Mouse (Mus musculus): ENCODE measurements around the gene Efcab6. TPM values are rescaled to one million over a fixed set of nuclear protein-coding genes. Genes with fewer than 3 reads are reported as not detected.
"Not testable (repeated sequence)": the region's sequence is repeated elsewhere in the genome, so short reads cannot be mapped to it uniquely, and the experiment has no call there.

The Efcab6 gene
- polyA plus RNA-seq (2014; fragmentation: Nextera tagmentation; extraction: Ambion mirVana) = 0.11 and 0.54 TPM in 2 replicates

DNA sequence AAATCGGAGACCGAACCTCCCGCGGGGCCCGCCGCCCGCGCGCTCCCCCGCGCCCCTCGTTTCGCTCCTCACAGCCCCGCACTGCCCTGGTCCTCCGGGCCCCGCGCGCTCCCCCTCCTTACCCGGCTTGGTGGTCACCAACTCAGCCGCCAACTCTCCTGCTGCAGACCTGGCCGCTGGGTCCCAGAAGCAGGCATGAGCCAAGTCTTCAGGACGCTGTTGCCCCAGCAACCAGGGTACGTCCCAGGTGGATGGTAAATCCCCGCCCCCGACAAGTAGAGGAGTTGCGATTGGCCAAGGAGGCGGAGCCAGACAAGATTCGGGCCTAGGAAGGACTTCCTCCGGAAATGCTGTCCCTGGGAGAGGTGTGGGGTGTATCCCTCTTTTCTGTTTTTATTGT is at the start of gene Efcab6:
Efcab6 (minus strand) TSS at position 240 of the 400 bp plus-strand sequence.
- 0 out of 2 replicates have a peak, but pooled peaks cover 4% of the 10 kb centered on the region for H3K4me1 ChIP-seq (ENCODE audit: control insufficient read depth, insufficient read depth, low read length)
- no peak within 1 kb of the TSS for H3K9ac ChIP-seq (replicated peaks; ENCODE audit: low read depth, low read length)
- H3K4me2 ChIP-seq (replicated peaks; ENCODE audit: low read depth, low read length) = peak within 1 kb of the TSS; percentile 35
- no peaks in the 10 kb centered on the region for H3K36me3 ChIP-seq (ENCODE audit: control insufficient read depth, insufficient read depth, low read length)
- no peak for ATAC-seq (ENCODE audit: insufficient number of reproducible peaks, insufficient read depth, low FRiP score, low read depth)
- peak within 1 kb of the TSS; percentile 22 for H3K4me3 ChIP-seq (ENCODE audit: low read depth, low read length)
- 0 out of 2 replicates have a peak, but pooled peaks cover 3% of the 10 kb centered on the region for H3K27me3 ChIP-seq (ENCODE audit: control insufficient read depth, insufficient read depth, low read length)
- 2% methylated on average over 29 of the region's 29 CpGs for WGBS
- H3K9me3 ChIP-seq (ENCODE audit: control insufficient read depth, low read depth, low read length) = peaks cover 3% of the 10 kb centered on the region; the same call in 1 of the 2 replicates
- H3K27ac ChIP-seq (ENCODE audit: low read length) = no peak within 1 kb of the TSS

DNA sequence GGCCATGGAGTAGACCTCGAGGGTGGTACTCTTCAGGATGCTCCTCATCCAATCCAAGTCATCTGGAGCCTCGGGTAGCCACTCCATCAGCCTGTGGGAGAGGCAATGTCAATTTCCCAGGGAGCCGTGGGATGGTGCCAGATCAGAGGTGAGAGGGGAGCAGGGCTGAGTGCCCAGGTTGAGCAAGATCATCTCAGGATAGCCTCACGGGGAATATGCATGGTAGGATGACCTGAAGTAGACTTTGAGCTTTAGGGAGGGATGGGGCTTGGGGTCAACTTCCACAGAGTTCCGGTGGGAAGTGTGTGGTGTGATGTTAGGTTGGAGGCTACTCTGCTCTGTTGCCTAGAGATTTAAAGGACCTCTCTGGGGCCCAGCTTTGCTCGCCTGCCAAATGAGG is 48.7 kb upstream of the Efcab6 start:
- H3K9me3 ChIP-seq (ENCODE audit: control insufficient read depth, low read depth, low read length) = no peaks in the 10 kb centered on the region
- no peak for ATAC-seq (ENCODE audit: insufficient number of reproducible peaks, insufficient read depth, low FRiP score, low read depth)
- 61% methylated on average over 6 of the region's 6 CpGs for WGBS
- H3K4me1 ChIP-seq (ENCODE audit: control insufficient read depth, insufficient read depth, low read length) = no peaks in the 10 kb centered on the region
- H3K27ac ChIP-seq (ENCODE audit: low read length) = no peak overlapping the region
- no peak overlapping the region for H3K4me3 ChIP-seq (ENCODE audit: low read depth, low read length)
- no peaks in the 10 kb centered on the region for H3K36me3 ChIP-seq (ENCODE audit: control insufficient read depth, insufficient read depth, low read length)
- H3K4me2 ChIP-seq (replicated peaks; ENCODE audit: low read depth, low read length) = no peak overlapping the region
- no peaks in the 10 kb centered on the region for H3K27me3 ChIP-seq (ENCODE audit: control insufficient read depth, insufficient read depth, low read length)
- H3K9ac ChIP-seq (replicated peaks; ENCODE audit: low read depth, low read length) = no peak overlapping the region

DNA sequence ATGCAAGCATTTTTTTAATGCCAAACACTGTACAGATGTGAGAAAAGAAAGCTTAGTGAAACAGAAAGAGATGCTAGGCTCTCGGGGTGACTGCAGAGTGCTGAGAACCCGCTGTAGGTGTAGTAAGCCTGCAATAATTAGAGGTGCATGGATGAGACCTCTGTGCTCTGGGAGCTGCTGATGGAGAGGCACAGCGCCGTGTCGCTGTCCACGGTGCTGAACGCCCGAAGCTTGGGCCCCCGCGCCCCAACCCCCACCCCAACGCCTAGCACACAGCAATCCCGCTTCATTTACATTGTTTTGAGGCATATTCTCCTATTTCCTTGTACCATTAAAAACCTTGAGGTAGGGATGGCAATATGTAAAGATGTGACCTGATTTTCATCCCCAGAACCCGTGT is 43.7 kb upstream of the Efcab6 start:
- Histone ChIP-seq H3K4me3 (ENCODE audit: low read depth, low read length) (no peak overlapping the region), H3K36me3 (ENCODE audit: control insufficient read depth, insufficient read depth, low read length) (no peaks in the 10 kb centered on the region), H3K27ac (ENCODE audit: low read length) (no peak overlapping the region), H3K4me2 (replicated peaks; ENCODE audit: low read depth, low read length) (no peak overlapping the region), H3K27me3 (ENCODE audit: control insufficient read depth, insufficient read depth, low read length) (peaks cover 22% of the 10 kb centered on the region), H3K9ac (replicated peaks; ENCODE audit: low read depth, low read length) (no peak overlapping the region), H3K4me1 (ENCODE audit: control insufficient read depth, insufficient read depth, low read length) (0 out of 2 replicates have a peak, but pooled peaks cover 4% of the 10 kb centered on the region), H3K9me3 (ENCODE audit: control insufficient read depth, low read depth, low read length) (no peaks in the 10 kb centered on the region)
- WGBS = 4% methylated on average over 13 of the region's 13 CpGs
- ATAC-seq (ENCODE audit: insufficient number of reproducible peaks, insufficient read depth, low FRiP score, low read depth) = no peak

DNA sequence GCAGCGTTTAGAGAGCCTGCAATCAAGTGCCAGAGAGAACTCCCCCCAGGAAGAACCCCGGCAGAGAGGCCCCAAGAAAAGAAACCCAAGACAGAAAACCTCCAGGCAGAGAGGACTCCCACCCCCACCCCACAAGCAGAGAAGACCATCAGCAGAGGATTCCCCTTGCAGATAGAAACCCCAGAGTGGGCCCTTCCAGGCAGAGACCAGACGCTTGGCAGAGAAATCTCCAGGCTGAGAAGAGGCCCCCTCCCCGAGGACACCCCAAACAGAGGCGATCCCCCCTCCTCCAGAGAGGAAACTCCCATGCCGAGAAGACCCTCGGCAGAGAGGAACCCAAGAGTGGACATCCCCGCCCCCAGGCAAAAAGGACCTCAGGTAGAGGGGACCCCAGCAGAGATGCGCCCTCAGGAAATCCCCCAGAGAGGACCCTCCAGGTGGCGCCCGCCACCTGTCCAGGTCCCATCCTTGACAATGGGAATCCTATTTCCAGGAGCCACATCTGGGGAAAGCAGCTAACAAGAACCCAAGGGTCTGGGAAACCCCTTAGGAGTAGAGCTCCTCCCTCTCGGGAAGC is 40.8 kb upstream of the Efcab6 start:
- Histone ChIP-seq H3K36me3 (ENCODE audit: control insufficient read depth, insufficient read depth, low read length) (no peaks in the 10 kb centered on the region), H3K9me3 (ENCODE audit: control insufficient read depth, low read depth, low read length) (no peaks in the 10 kb centered on the region), H3K27me3 (ENCODE audit: control insufficient read depth, insufficient read depth, low read length) (peaks cover 22% of the 10 kb centered on the region), H3K9ac (replicated peaks; ENCODE audit: low read depth, low read length) (no peak overlapping the region), H3K4me3 (ENCODE audit: low read depth, low read length) (peak overlapping the region; percentile 50; the same call in 1 of the 2 replicates), H3K4me1 (ENCODE audit: control insufficient read depth, insufficient read depth, low read length) (0 out of 2 replicates have a peak, but pooled peaks cover 4% of the 10 kb centered on the region), H3K27ac (ENCODE audit: low read length) (no peak overlapping the region), H3K4me2 (replicated peaks; ENCODE audit: low read depth, low read length) (peak overlapping the region; percentile 96)
- ATAC-seq (ENCODE audit: insufficient number of reproducible peaks, insufficient read depth, low FRiP score, low read depth) = no peak
- WGBS = 13% methylated on average over 12 of the region's 12 CpGs

DNA sequence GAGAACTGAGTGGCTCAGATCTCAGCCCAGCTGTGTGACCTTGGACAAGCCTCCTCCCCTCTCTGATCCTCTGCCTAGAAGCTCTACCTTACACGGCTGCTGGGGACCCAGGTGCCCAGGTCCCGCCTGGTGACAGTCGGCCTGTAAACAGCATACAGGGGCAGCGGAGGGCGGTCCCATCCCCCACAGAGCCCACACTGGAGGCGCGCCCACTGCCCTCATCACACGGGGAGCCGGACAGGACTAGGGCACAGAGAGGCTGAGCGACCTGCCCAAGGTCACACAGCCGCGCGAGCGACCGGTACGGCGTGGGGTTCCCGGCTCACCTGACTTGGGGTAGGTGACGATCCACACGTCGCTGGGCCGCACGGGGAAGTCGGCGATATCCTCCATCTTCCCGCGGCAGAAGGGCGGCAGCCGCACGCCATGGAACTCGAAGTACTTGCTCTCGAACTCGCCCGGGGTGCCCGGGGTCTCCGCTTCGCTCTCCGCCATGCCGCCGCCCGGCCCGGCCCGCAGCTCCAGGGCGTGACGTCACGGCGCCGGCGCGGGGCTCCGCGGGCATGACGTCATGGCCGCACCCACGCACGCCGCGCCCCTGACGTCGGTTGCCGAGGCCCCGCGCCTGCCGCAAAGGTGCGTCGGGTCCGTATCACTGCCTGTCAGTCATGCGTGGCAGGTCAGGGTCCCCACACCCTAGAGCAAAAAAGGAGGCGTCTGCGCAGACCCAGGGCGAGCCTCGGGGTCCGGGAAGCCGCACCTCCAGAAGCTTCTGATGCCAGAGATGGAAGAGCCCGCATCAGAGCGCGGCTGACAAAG is 40.1 kb upstream of the Efcab6 start, which contains the start of gene Sult4a1:
Sult4a1 (minus strand) TSS at position 650 of the 819 bp plus-strand sequence.
- H3K4me2 ChIP-seq (replicated peaks; ENCODE audit: low read depth, low read length) = peak within 1 kb of the TSS; percentile 96
- peaks cover 22% of the 10 kb centered on the region for H3K27me3 ChIP-seq (ENCODE audit: control insufficient read depth, insufficient read depth, low read length)
- peak within 1 kb of the TSS; percentile 50 for H3K4me3 ChIP-seq (ENCODE audit: low read depth, low read length)
- WGBS = 2% methylated on average over 77 of the region's 77 CpGs
- H3K9me3 ChIP-seq (ENCODE audit: control insufficient read depth, low read depth, low read length) = no peaks in the 10 kb centered on the region
- H3K4me1 ChIP-seq (ENCODE audit: control insufficient read depth, insufficient read depth, low read length) = 0 out of 2 replicates have a peak, but pooled peaks cover 4% of the 10 kb centered on the region
- H3K27ac ChIP-seq (ENCODE audit: low read length) = no peak within 1 kb of the TSS
- ATAC-seq (ENCODE audit: insufficient number of reproducible peaks, insufficient read depth, low FRiP score, low read depth) = 0 out of 2 replicates have a peak, but pooled peaks have one; percentile 12
- H3K9ac ChIP-seq (replicated peaks; ENCODE audit: low read depth, low read length) = no peak within 1 kb of the TSS
- no peaks in the 10 kb centered on the region for H3K36me3 ChIP-seq (ENCODE audit: control insufficient read depth, insufficient read depth, low read length)

DNA sequence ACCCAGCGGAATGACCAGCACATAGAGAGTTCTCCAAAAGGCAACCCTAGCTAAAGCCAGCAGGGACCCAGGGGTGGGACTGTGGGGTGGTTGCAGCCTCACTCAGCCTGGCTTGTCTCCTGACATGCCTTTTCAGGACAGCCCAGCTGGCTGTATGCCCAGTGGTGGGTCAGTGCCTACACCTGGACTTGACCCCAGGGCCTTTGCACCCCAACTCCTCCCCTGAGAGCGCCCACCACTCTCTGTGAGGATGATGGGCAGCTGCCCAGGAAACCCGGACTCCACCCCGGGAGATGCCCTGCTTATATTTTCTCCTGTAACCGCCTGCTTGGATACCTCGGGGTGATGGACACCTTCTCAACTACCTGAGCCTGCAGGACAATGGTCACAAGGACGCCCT is 39.4 kb upstream of the Efcab6 start:
- no peak overlapping the region for H3K4me3 ChIP-seq (ENCODE audit: low read depth, low read length)
- no peak for ATAC-seq (ENCODE audit: insufficient number of reproducible peaks, insufficient read depth, low FRiP score, low read depth)
- no peak overlapping the region for H3K27ac ChIP-seq (ENCODE audit: low read length)
- 0 out of 2 replicates have a peak, but pooled peaks cover 4% of the 10 kb centered on the region for H3K4me1 ChIP-seq (ENCODE audit: control insufficient read depth, insufficient read depth, low read length)
- peaks cover 22% of the 10 kb centered on the region for H3K27me3 ChIP-seq (ENCODE audit: control insufficient read depth, insufficient read depth, low read length)
- H3K36me3 ChIP-seq (ENCODE audit: control insufficient read depth, insufficient read depth, low read length) = no peaks in the 10 kb centered on the region
- H3K4me2 ChIP-seq (replicated peaks; ENCODE audit: low read depth, low read length) = no peak overlapping the region
- WGBS = 70% methylated on average over 7 of the region's 7 CpGs
- H3K9ac ChIP-seq (replicated peaks; ENCODE audit: low read depth, low read length) = no peak overlapping the region
- H3K9me3 ChIP-seq (ENCODE audit: control insufficient read depth, low read depth, low read length) = no peaks in the 10 kb centered on the region

DNA sequence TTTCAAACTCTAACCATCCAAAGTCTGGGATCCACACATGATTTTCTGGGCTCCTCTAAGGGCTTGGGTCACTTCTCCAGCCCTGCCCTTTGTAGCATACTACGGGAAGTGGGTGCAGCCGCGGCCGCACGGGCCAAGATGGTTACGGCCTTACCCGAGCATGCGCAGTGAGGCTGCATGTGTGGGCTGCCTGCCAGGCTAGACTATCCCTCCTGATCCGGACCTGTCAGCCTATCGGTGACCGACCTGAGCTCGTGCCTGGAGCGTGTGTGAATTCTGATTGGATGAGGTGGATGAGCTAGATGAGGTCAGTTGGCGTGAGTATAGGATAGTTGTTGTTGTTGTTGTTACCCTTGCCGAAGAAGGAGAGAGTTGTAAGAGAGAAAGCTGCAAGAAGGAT is 32.4 kb upstream of the Efcab6 start:
- H3K9ac ChIP-seq (replicated peaks; ENCODE audit: low read depth, low read length) = not testable (repeated sequence)

DNA sequence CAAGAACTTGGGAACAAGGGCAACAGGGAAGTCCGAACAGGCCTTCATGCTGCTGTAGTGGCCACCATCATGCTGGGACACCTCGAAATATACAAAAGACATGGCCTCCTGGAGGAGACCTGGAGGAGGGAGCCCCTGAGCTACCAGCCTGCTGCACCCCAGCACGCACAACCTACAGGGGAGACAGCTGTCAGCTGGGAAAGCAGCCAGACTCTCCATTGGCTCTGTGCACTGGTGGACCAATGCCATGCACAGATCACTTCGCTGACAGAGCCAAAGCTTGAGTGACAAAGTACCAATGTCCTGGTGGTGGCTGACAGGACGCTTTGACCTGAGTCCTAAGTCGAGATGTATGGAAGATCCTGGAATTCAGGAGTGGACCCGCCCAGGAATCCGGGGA is 30.9 kb upstream of the Efcab6 start:
- Histone ChIP-seq H3K36me3 (ENCODE audit: control insufficient read depth, insufficient read depth, low read length) (no peaks in the 10 kb centered on the region), H3K9me3 (ENCODE audit: control insufficient read depth, low read depth, low read length) (no peaks in the 10 kb centered on the region), H3K4me2 (replicated peaks; ENCODE audit: low read depth, low read length) (no peak overlapping the region), H3K4me1 (ENCODE audit: control insufficient read depth, insufficient read depth, low read length) (no peaks in the 10 kb centered on the region), H3K9ac (replicated peaks; ENCODE audit: low read depth, low read length) (no peak overlapping the region), H3K27ac (ENCODE audit: low read length) (no peak overlapping the region), H3K4me3 (ENCODE audit: low read depth, low read length) (no peak overlapping the region), H3K27me3 (ENCODE audit: control insufficient read depth, insufficient read depth, low read length) (no peaks in the 10 kb centered on the region)
- 84% methylated on average over 8 of the region's 8 CpGs for WGBS
- ATAC-seq (ENCODE audit: insufficient number of reproducible peaks, insufficient read depth, low FRiP score, low read depth) = no peak

More for the DNA sequence above, 32.4 kb upstream of the Efcab6 start:
- not testable (repeated sequence) for H3K27me3 ChIP-seq (ENCODE audit: control insufficient read depth, insufficient read depth, low read length); H3K27ac ChIP-seq (ENCODE audit: low read length); H3K4me1 ChIP-seq (ENCODE audit: control insufficient read depth, insufficient read depth, low read length); ATAC-seq (ENCODE audit: insufficient number of reproducible peaks, insufficient read depth, low FRiP score, low read depth); H3K36me3 ChIP-seq (ENCODE audit: control insufficient read depth, insufficient read depth, low read length); H3K9me3 ChIP-seq (ENCODE audit: control insufficient read depth, low read depth, low read length); H3K4me3 ChIP-seq (ENCODE audit: low read depth, low read length); H3K4me2 ChIP-seq (replicated peaks; ENCODE audit: low read depth, low read length)
- 83% methylated on average over 15 of the region's 15 CpGs for WGBS

Measured in stomach, embryonic 14.5 days (tissue).